Mouse (Mus musculus): Measurements from ENCODE around the gene Pdzph1.

- TF ChIP-seq CTCF (IDR thresholded peaks at IDR 0.05; ENCODE audit: control insufficient read depth, insufficient read depth, insufficient read length) = no peak
- no peak for TF ChIP-seq USF1 (IDR thresholded peaks at IDR 0.05; ENCODE audit: low read depth)
Measured at GRCm38 (mm10) chr17:59024502-59024901, 33.3 kb upstream of the Pdzph1 start.
